Mouse (Mus musculus) Patski (cell line): ENCODE measurements around the gene Msi2. TPM values are rescaled to one million over a fixed set of nuclear protein-coding genes. Genes with fewer than 3 reads are reported as not detected.

Source experiments
- ATAC-seq: fragments of 100-300 bp; one replicate; pipeline ENCODE4 v1.8.0; 2021
- CTCF ChIA-PET: fragments of 350-600 bp; sonication (Branson Sonifier 250); formaldehyde crosslinking; loops from one replicate; lab custom pipeline; 2022; ENCODE audit warnings: inconsistent platforms; lab: Charles Lee
- POLR2A ChIA-PET: fragments of 350-600 bp; sonication (Branson Sonifier 250); formaldehyde crosslinking; loops from one replicate; lab custom pipeline; 2022; ENCODE audit warnings: antibody characterized with exemption, inconsistent platforms; lab: Charles Lee
- DNase-seq: peaks from one replicate; pipeline ENCODE4 v3.0.0-alpha.2; 2011; ENCODE audit warnings: low read depth, low spot score
- H3K27me3 ChIP-seq: fragments of 371-371 bp; one replicate; pipeline ENCODE4 v1.5.1; 2021
- CTCF ChIP-seq: fragments of 100-300 bp; IDR thresholded peaks from one replicate; pipeline ENCODE4 v1.5.1; 2021
- in situ Hi-C: fragments of 300-500 bp; cut with MboI; formaldehyde crosslinking; loops from 3 replicates; pipeline ENCODE4 v1.11.1; 2018; ENCODE audit warnings: low pct_unique_long_range_greater_than_20kb, mixed read lengths
- polyA plus RNA-seq: library from polyadenylated mRNA; unstranded; gene quantifications from one replicate; pipeline ENCODE4 v1.2.3, GENCODE M21; 2021

Msi2 gene
- polyA plus RNA-seq, 1 experiment from 2014 or later = 72.3 TPM

DNA sequence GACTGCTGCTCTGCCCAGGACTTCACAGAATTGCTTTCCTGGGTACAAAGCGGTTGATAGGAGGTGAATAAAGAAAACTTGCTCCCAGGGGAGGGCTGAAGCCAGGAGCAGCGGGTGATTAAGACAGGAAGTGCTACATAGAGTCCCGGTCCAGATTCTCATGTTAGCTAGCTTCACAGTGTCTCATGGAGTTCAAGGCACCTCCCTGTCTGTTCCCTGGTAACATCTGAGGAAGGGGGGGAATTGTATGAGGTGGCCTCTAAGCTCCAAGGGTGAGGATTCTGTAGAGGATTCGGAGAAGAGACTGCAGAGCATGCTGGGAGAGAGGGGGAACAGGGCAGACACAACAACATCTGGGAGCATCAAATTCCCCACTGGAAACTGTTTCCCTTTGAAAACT lies 233.2 kb downstream of the Msi2 start:
- CTCF ChIA-PET = no interaction called here
- POLR2A ChIA-PET = no interaction called here
- no peak for ATAC-seq
- H3K27me3 ChIP-seq = no peaks in the 10 kb centered on the region
- DNase-seq = no peak
- no peak for TF ChIP-seq CTCF
- in situ Hi-C loops = no loop called here

GRCm38 (mm10) chr11:88484047-88484446 lies 234.3 kb downstream of the Msi2 start:
- CTCF ChIA-PET = no interaction called here
- POLR2A ChIA-PET = no interaction called here
- no peak for ATAC-seq
- TF ChIP-seq CTCF = no peak
- no peaks in the 10 kb centered on the region for H3K27me3 ChIP-seq
- DNase-seq = no peak
- in situ Hi-C loops = no loop called here

- POLR2A ChIA-PET = no interaction called here
- no peak for TF ChIP-seq CTCF
- CTCF ChIA-PET = interaction anchor here (1.2 to 1.5 kb wide), 2 partner anchors 13 to 73 kb away, joined by 3 read pairs; no protein-coding TSS in a partner anchor
- ATAC-seq = no peak
- DNase-seq = no peak
- in situ Hi-C loops = no loop called here
- no peaks in the 10 kb centered on the region for H3K27me3 ChIP-seq
These were observed 235.7 kb downstream of the Msi2 start for GRCm38 (mm10) chr11:88482636-88483035.

DNA sequence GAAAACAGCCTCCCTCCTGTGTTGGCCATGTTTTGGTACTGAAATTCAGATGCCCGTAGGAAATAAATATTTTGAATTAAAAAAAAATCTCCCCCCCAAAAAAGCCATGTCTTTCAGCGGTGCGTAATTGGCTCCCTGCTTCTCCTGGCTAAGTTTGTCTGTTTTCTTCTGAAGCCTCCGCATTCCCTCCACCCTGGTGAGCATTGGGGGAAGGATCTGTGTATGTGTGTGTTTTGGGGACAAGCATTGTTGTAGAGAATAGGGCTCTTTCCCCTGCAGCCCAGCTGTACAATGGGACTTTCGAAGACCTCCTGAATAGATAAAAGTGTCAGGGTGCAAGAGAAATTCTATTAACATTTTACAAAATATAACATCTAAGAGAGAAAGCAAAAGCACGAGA lies 236.1 kb downstream of the Msi2 start:
- H3K27me3 ChIP-seq = no peaks in the 10 kb centered on the region
- CTCF ChIA-PET = interaction anchor here (1.2 to 1.5 kb wide), 2 partner anchors 13 to 73 kb away, joined by 3 read pairs; no protein-coding TSS in a partner anchor
- in situ Hi-C loops = no loop called here
- ATAC-seq = no peak
- POLR2A ChIA-PET = no interaction called here
- TF ChIP-seq CTCF = no peak
- DNase-seq = no peak

DNA sequence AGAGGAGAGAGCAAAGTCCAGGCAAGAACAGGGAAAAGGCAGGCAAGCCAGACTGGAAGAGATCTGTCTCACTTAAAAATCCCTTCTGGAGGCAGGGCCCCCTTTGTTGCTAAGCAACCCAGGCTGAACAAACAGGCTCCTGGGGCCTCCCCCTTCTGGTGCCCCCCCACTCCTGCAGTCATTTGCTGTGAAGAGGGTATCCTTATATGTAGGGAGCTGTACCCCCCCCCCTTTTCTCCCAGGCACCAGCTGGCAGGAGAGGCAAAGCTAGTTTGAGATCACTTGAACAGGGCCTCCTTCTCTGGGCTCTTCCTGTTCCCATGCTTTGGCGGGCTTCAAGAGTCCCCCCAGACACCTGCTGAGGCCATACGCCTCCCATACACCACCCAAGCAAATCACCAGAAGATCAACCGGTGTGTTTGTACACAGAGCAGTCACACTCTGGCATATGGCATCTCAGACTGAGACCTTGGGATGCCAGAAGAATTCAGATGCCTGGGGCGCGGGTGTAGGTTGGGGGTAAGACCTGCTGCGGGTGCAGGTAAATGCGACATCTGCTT lies 236.6 kb downstream of the Msi2 start:
- in situ Hi-C loops = no loop called here
- no peak for DNase-seq
- no peak for TF ChIP-seq CTCF
- CTCF ChIA-PET = interaction anchor here (1.5 kb wide), 1 partner anchor 12 kb away, joined by 3 read pairs; no protein-coding TSS in a partner anchor
- ATAC-seq = no peak
- POLR2A ChIA-PET = no interaction called here
- no peaks in the 10 kb centered on the region for H3K27me3 ChIP-seq

DNA sequence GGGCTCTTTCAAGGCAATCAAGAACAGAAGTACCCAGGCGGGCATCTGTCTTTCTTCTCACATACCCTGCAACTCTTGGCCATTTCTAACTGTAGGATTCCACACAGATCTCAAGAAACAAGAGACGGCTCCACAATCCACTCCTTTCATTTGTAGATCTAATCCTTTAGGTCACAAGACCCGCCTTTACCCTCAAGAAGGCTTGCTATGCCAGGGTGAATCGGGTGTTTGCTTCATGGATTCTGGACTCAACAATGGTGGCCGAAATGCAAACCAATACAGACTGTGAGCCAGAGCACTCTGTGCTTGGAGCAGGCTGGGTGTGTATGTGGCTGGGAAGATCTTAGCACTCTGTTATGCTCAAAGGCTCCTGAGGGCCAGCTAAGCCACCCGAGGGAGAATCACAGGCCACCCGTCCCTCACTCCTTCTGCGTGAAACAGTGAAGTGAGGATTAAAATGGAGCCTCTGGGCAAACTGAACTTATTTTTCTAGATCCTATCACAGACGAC lies 237.2 kb downstream of the Msi2 start:
- H3K27me3 ChIP-seq = no peaks in the 10 kb centered on the region
- DNase-seq = no peak
- POLR2A ChIA-PET = no interaction called here
- in situ Hi-C loops = no loop called here
- no peak for TF ChIP-seq CTCF
- CTCF ChIA-PET = interaction anchor here (1.5 kb wide), 1 partner anchor 12 kb away, joined by 3 read pairs; no protein-coding TSS in a partner anchor
- no peak for ATAC-seq

DNA sequence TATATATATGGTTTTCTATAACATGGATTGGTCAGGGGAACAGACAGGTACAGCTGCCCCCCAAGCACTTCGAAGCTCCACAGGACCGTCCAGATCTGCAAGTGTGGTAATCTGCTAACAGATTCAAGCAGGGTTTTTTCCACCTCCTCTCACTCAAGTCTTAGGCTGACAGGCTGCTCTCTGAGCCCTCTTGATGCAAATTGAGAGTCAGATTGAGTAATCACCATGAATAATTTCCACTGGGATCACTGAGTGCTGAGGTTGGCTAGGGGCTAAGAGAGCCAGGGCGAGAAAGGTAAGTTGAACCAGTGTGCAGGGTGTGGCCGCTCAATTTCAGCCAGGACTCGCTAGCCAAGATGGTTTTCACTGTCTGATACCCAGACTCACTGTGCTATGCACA lies 238.8 kb downstream of the Msi2 start:
- POLR2A ChIA-PET = no interaction called here
- H3K27me3 ChIP-seq = no peaks in the 10 kb centered on the region
- DNase-seq (no peak), ATAC-seq (no peak)
- in situ Hi-C loops = no loop called here
- TF ChIP-seq CTCF = no peak
- CTCF ChIA-PET = no interaction called here

DNA sequence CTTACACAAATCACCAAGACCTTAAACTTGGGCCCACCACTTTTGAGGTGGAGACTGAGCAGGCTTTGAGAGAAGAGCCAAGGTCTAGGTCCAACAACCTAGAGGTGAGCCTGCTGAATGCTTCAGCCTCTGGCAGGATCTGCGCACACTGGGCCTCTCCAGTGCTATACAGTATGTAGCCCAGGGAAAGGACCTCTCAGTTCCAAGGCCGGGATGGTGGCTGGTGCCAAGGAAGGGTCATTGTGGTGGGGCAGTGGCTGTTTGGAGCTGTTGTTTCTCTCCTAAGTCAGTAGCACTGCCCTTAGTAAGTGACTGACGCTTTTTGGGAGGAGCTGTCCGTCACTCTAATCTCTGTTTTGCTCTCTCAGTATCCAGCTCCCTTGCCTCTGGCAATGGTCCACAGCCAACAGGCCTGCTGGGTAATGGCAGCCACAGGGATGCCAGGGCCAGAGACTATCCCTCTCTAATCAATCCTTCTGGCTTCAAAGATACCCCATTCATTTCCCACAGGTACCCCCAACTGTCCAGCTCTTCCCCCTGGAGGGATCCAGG lies 243.3 kb downstream of the Msi2 start:
- ATAC-seq (no peak), DNase-seq (no peak)
- POLR2A ChIA-PET = interaction anchor here (1.1 kb wide), 1 partner anchor 40 kb away, joined by 4 read pairs; no protein-coding TSS in a partner anchor
- in situ Hi-C loops = no loop called here
- H3K27me3 ChIP-seq = no peaks in the 10 kb centered on the region
- TF ChIP-seq CTCF = no peak
- CTCF ChIA-PET = no interaction called here

DNA sequence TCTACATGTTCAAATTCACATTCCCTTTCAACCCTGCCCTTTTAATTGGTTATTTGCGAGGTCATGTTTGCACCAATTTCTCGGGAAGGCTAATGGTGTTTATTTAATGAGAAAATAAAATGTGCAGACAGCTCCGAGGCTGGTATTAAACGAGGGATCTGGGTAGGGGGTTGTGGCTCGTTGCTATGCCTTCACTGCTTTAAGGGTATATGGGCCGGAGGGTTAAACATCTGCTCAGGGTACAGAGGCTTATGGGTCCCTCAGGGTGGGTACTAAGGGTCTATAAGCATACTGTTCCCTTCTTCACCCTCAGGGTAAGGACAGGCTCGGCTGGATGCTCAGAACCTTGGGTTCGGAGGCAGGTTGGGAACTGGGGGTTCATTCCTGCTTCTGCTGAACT lies 245.6 kb downstream of the Msi2 start:
- CTCF ChIA-PET = no interaction called here
- in situ Hi-C loops = no loop called here
- ATAC-seq (no peak), DNase-seq (no peak)
- POLR2A ChIA-PET = no interaction called here
- TF ChIP-seq CTCF = no peak
- H3K27me3 ChIP-seq = no peaks in the 10 kb centered on the region

GRCm38 (mm10) chr11:88471981-88472647 lies 246.2 kb downstream of the Msi2 start:
- ATAC-seq (peak; percentile 7), DNase-seq (no peak)
- H3K27me3 ChIP-seq = no peaks in the 10 kb centered on the region
- ChIA-PET POLR2A (interaction anchor here (0.8 kb wide), 1 partner anchor 57 kb away, joined by 5 read pairs; no protein-coding TSS in a partner anchor), CTCF (interaction anchor here (1.1 kb wide), 1 partner anchor 43 kb away, joined by 3 read pairs; no protein-coding TSS in a partner anchor)
- TF ChIP-seq CTCF = no peak
- in situ Hi-C loops = no loop called here
